Mouse (Mus musculus) gastrocnemius, postnatal 25 days (tissue): Measurements from ENCODE around the gene Gm49721. TPM values are rescaled to one million over a fixed set of nuclear protein-coding genes. Genes with fewer than 3 reads are reported as not detected.
"Not testable (repeated sequence)": the region's sequence is repeated elsewhere in the genome, so short reads cannot be mapped to it uniquely, and the experiment has no call there.

ENCODE experiments used
- DNase-seq: peaks from one replicate; pipeline ENCODE4 v3.0.0; 2022
- long read RNA-seq, 2 experiments: library from polyadenylated mRNA; stranded (forward); transcript quantifications; one replicate each; pipeline ENCODE4 v2.0.0; 2021
- total RNA-seq, 2 experiments: library from RNA; stranded (reverse); gene quantifications; 1 replicate in 1 of 2; 2 replicates in 1 of 2; pipeline ENCODE4 v1.2.3; 2021

The Gm49721 gene
- total RNA-seq: not detected
- long read RNA-seq, experiment 1, partial matches to known transcripts: 0 of 3 reads
- long read RNA-seq, experiment 1, other reads (novel, unspliced or antisense): 3 of 3 reads
- long read RNA-seq, experiment 2, partial matches to known transcripts: 1 of 3 reads
- long read RNA-seq, experiment 2, other reads (novel, unspliced or antisense): 2 of 3 reads

DNA sequence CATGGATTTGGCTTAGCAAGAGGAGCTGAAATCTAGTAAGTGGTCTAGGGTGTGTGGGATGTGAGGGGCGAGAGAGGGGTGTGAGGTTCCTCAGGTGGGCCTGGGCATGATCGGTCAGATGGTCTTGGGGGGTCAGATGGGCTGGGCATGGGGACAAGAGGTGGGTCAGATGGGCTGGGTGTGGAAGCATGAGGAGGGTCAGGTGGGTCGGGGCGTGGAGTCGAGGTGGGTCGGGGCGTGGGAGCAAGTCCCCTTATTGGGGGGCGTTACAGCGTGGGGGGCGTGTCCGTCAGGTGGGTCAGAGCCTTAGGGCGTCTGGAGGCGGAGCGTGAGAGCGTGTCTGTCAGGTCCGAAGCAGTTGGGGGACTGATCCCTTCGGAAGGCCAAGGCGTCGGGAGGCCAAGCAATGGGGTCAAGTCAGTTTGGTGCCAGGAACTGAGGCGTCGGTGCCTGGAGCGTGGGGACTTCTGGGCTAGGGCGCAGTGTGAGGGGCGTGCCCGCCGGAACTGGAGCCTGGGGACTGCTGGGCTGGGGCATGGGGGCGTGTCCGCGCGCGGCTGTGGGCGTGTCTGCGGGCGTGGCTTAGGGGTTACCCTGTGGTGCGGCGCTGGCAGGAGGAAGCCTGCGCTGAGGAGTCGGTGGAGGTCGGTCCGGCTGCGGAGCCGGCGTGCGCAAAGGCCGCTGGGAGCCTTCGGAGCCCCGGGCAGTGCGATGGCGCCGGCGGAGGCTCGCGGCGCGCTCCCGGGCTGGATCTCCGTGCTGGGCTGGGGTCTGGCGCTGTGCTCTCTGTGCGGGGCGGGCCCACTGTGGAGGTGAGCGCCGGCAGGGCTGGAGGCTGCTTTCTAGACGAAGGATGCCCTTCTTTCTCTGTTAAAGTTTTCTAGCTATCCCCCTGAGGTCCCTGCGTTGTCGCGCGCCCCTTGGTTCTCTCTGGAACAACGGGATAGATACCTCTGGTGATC lies at the start of gene Gm49721:
TSS of gene Gm49721 (plus strand) at position 618 of the 962 bp plus-strand sequence.
- peak; percentile 67 for DNase-seq

GRCm38 (mm10) chr17:6931625-6932024 lies 47.1 kb upstream of the Gm49721 start:
- DNase-seq: not testable (repeated sequence)

DNA sequence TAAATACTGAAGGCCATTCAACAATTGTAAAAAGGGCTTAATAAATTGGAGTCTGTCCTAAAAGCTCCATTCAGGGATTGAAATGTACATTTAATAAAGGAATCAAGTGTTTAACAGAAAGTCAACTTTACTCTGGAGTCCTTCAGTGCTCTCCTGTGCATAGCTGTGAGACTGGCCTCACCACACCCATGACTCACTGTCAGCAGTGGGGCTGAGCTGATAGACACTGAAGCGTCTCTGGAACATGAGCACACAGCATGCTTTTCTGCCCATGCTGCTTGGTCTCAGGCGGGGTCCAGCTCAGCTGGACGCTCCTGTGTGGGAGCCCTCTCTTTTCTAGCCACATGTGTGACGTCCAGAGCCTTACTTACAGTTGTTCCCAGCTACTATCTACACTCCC lies 36.1 kb upstream of the Gm49721 start:
- DNase-seq: not testable (repeated sequence)

DNA sequence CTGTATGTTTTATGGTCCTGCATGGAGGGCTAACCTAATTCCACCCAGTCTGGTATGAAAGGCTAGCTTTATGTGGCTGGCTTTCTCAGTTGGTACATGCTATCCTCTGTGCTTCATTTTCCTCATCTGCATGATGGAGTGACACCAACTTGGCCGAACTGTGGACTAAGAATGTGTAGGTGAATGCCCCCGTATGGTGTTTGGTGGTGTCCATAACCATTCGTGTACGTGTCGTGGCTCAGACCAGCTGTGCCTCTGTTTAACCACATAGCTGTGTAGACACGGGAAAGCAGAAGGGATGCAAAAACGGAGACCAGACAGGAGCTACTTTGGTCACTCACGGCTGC lies 31.1 kb upstream of the Gm49721 start:
- DNase-seq: not testable (repeated sequence)

GRCm38 (mm10) chr17:6947984-6948768 lies 30.5 kb upstream of the Gm49721 start, which contains the start of gene Rsph3b:
Gene Rsph3b, minus strand, starts transcription at chr17:6948682.
- DNase-seq: peak; percentile 86

DNA sequence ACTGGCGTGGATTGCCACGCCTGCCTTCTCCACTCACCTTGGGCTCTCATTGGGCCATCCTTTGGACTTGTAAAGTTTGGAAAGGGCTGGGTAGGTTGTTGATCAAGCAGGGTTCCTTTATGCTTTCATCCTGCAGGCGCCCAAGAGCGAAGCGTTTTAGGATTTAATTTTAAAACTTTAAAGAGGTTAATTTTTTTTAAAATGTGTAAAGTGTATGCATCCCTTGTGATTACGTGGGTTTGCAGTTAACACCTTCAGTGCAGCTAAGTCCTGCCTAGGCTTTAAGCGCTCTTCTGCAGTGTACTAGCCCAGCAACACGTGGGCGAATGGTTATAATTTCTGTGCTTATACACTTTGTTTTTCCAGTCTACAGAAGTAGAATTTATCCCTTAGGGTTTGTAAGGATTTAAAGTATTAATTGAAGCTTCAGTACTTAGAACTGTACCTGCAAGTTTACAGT lies 29.9 kb upstream of the Gm49721 start:
- DNase-seq: not testable (repeated sequence)

GRCm38 (mm10) chr17:6958881-6959280 lies 19.8 kb upstream of the Gm49721 start:
- DNase-seq: not testable (repeated sequence)

DNA sequence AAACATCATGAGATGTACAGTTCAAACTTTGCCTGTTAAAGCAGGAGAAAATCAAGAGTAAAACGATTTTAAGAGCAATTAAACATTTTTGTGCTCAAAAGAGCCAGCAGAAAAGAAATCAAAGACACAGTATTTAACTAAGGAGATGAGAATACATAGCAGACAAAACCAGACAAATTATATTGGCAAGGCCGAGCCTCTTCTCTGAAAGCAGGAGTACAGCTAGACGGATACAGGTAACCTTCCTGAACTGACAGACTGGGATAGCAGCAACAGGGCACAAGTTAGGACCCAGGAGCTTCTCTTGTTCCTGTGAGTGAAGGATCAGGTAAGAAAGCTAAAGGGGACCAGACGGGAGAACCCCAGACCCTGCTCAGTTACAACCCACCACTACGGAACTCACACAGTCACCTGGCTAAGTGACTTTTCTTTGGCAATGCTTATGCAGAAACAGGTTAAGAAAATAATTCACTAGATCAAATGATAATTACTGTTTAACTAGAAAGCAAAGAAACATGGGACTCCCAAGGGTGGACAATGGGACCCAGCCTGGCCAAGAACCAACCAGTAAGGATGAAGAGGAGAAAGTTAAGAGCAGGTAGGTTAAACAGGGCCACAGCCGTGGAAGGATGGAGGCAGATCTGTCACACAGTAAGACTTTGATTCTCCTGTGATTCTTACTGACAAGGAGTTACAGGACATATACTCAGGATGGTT lies 19.0 kb upstream of the Gm49721 start:
- not testable (repeated sequence) for DNase-seq

GRCm38 (mm10) chr17:6960349-6960748 lies 18.4 kb upstream of the Gm49721 start:
- not testable (repeated sequence) for DNase-seq

GRCm38 (mm10) chr17:6960776-6961175 lies 17.9 kb upstream of the Gm49721 start, which contains the start of gene Tagap1:
Gene Tagap1, minus strand, starts transcription at chr17:6961156.
- peak; percentile 25 for DNase-seq

DNA sequence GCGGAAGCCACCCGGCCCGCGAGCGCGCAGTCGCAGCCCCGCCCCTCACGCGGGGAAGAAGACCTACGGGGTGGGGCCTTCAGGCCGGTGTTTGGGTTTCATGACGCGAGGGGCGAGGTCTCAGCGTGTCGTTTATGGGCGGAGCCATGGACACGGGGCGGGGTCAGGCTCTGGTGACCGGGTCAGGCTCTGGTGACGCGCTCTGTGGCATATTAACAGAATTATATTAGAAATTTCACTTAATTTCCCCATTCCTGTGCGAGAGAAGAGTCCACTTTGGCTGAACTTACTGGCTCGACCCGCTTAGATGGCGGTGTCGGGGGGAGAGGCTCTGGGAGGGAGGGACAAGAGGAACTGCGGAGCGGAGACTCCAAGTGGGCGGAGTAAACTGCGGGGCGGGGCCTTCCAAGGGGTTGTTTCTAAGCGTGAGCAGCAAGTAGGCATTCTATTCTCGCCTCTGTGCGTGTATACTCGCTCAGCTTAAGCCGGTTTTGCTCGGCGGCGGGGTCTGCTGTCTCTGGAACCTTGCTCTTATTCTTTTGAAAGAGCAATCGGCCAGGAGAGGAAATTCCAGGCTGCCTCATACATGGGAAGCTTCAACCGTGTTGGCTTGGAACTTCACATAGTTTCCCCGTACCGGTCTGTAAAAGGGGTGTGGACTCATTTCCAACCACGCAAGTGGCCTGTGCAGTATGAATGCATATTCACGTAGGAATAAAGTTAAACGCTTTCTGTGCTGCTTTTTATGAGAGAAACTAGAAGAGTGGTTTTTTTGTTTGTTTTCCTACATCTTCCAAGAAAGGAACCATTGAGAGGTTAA lies 17.3 kb upstream of the Gm49721 start:
- not testable (repeated sequence) for DNase-seq

DNA sequence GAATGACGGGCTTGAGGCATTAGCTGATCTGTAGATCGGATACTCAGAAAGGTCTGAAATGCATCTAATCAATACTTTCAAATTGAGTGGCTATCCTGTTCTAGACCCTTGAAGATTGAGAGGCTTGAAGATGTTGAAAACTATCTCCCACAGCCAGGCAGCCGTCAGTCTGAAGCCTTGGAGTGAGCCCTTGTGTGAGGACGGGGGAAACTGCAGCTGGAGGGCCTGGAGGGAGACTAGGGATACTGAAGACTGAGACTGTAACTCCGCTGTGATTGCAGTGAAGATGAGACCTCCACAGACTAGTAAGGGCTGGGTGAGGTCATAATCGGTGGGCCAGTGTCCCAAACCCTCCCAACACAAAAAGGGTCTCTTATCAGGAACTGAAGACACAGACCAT lies 16.4 kb upstream of the Gm49721 start:
- not testable (repeated sequence) for DNase-seq

DNA sequence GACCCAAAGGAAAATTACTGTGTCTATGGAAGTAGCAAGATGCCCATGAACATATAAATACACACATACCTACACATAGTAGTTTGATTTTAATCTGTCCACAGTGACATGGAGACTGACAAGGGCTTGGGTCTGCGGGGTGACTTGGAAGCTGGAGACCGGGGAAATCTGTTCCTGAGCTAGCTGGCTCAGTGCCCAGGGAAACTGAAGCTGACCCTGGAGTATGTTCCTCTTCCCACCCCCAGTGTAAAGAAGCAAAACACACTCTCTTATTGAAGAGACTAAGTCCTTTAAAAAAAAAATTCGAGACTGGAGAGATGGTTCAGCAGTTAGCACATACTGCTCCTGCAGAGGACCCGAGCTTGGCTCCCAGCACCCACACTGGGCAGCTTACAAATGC lies 15.8 kb upstream of the Gm49721 start:
- not testable (repeated sequence) for DNase-seq

DNA sequence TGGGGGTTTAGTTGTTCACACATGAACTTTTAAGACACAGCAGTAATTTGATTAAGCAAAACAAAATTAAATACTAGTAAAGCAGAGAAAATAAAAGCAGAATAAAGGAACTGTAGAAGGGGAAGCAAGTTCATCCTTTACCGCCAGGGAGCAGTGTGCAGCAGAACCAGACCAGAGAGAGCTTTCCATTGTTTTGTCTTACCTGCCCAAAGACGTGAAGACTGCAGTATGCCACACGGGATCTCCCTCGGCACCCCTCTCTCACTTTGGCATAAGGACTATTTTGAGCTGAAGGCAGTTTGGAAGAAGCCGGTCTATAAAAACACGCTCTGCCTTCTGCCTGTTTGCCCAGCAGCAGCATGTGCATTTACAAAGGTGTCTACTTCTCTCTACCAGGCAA lies 13.3 kb upstream of the Gm49721 start:
- DNase-seq: not testable (repeated sequence)

DNA sequence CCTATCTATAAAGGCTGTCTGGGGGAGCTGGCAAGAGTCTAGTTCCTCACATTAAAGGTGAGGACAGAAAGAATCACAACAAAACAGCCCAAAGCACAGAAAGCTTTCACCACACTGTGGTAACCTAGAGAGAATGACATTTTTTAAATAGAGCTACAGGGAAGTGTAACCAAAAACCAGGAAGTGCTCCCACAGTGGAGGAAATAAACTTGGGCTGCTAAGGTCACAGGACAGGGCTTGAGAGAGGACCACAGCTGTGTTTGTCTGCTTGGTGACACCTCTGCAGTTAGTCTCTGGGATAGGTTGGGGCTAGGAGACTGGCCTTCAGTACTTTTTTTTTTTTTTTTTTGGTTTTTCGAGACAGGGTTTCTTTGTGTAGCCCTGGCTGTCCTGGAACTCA lies 11.0 kb upstream of the Gm49721 start:
- not testable (repeated sequence) for DNase-seq

GRCm38 (mm10) chr17:6970334-6970733 lies 8.4 kb upstream of the Gm49721 start, which contains the start of gene Rnaset2b:
Gene Rnaset2b, plus strand, starts transcription at chr17:6970634.
- not testable (repeated sequence) for DNase-seq

- not testable (repeated sequence) for DNase-seq
These were observed 7.5 kb upstream of the Gm49721 start for GRCm38 (mm10) chr17:6971238-6971637.

- not testable (repeated sequence) for DNase-seq
These were observed 5.8 kb upstream of the Gm49721 start for GRCm38 (mm10) chr17:6972836-6973396.

DNA sequence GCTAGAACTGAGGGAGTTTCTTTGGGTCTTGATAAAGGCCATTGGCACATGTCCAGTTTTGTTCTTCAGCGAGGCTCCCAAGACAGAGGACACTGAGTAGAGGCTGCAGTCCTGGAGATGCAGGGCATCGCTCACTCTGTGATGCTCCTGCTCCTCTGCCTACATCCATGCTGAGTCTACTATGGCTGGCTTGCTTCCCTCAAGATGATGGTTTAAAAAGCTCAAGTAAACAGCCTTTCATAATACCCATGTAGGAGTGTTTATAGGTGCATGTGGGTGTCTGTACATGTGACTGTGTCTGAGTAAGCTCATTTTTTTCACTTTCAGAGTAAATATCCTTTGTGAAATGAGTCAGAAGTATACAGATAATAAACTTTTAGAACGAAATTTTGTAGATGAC lies 3.7 kb upstream of the Gm49721 start:
- not testable (repeated sequence) for DNase-seq

DNA sequence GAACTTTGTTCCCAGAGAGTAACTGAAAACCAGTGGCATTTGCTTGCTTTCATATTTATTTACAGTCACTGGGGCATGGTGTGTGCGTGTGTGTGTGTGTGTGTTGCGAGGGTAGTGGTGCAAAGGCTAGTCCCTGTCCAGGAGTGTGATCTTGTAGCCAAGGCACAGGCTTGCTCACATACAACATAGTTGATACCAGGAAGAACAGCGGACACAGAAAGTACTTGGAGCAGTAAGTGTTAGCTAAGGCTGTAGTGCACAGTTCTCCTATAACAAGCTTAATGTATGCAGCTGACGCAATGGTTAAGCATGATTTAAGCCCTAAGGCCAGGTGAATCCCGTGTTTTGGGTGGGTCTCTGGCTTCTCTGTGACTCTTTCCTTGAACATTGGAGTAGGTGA lies 676 bp downstream of the Gm49721 start:
- not testable (repeated sequence) for DNase-seq
